Mouse (Mus musculus): ENCODE results near the gene Nkx2-5.

DNA sequence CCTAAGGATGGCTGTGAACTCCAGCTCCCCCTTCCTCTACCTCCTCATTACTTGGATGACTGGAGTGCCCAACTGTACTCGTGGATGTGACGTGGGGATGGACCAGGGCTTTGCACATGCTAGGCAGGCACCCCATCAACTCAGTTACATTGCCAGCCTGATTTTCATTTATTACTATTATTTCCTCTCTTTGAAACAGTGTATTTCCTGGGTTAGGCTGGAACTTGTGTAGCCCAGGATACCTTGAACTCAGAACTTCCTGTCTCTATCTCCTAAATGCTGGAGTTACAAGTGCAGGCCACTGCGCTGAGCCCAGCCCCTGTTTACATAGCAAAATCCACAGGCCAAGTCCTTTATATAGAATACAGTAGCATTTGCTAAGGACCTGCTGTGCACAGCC is 41.9 kb downstream of the Nkx2-5 start:
- TF ChIP-seq CTCF (IDR thresholded peaks at IDR 0.05 in 2 of 3, conservative IDR thresholded peaks at IDR 0.05 in 1 of 3; ENCODE audit: control insufficient read depth in 1 of 3, insufficient read depth in 1 of 3, low read depth in 2 of 3, low read length in 3 of 3, poor library complexity in 1 of 3, severe bottlenecking in 1 of 3) (no peak), EP300 (IDR thresholded peaks at IDR 0.05; ENCODE audit: low read depth in 1 of 2, low read length in 2 of 2) (no peak), POLR2A (IDR thresholded peaks at IDR 0.05; ENCODE audit: control insufficient read depth in 1 of 2, insufficient read depth in 1 of 2, low read depth in 1 of 2, low read length in 2 of 2, poor library complexity in 1 of 2) (no peak), ZC3H11A (IDR thresholded peaks at IDR 0.05; ENCODE audit: low read depth, low read length) (no peak), GATA1 (IDR thresholded peaks at IDR 0.05; ENCODE audit: low read depth, low read length) (no peak), MYC (IDR thresholded peaks at IDR 0.05; ENCODE audit: low read depth, low read length) (no peak), MEF2A (IDR thresholded peaks at IDR 0.05; ENCODE audit: extremely low read depth, insufficient replicate concordance, low read depth, low read length, poor library complexity, severe bottlenecking) (no peak), CHD2 (IDR thresholded peaks at IDR 0.05; ENCODE audit: low read length) (no peak)
